Mouse (Mus musculus) midbrain, embryonic 16.5 days (tissue): ENCODE results near the gene Vmn2r89. TPM values are rescaled to one million over a fixed set of nuclear protein-coding genes. Genes with fewer than 3 reads are reported as not detected.

Source experiments
- ATAC-seq: fragments of 200-750 bp; cut with Nextera tagmentation; 2 replicates; pipeline ENCODE4 v1.8.0; 2017; ENCODE audit warnings: moderate TSS enrichment
- H3K27ac ChIP-seq: fragments of 300-500 bp; sonication (generic); 2 replicates; pipeline ENCODE4 v1.5.1; 2014; ENCODE audit warnings: mild to moderate bottlenecking, low read length, mixed read lengths
- H3K27me3 ChIP-seq: fragments of 300-500 bp; sonication (generic); 2 replicates; pipeline ENCODE4 v1.6.1; 2014; ENCODE audit warnings: low read depth, low read length, mixed read lengths; ENCODE audit not compliant: control insufficient read depth, insufficient read depth
- H3K36me3 ChIP-seq: fragments of 300-500 bp; sonication (generic); 2 replicates; pipeline ENCODE4 v1.6.1; 2014; ENCODE audit warnings: mild to moderate bottlenecking, low read length, moderate library complexity, mixed read lengths; ENCODE audit not compliant: control insufficient read depth, insufficient read depth
- H3K4me1 ChIP-seq: fragments of 300-500 bp; sonication (generic); 2 replicates; pipeline ENCODE4 v1.6.1; 2014; ENCODE audit warnings: mild to moderate bottlenecking, low read length, mixed read lengths; ENCODE audit not compliant: control insufficient read depth, insufficient read depth
- H3K4me2 ChIP-seq: fragments of 300-500 bp; sonication (generic); 2 replicates; pipeline ENCODE4 v1.6.1; 2014; ENCODE audit warnings: mild to moderate bottlenecking, low read length, mixed read lengths
- H3K4me3 ChIP-seq: fragments of 300-500 bp; sonication (generic); 2 replicates; pipeline ENCODE4 v1.5.1; 2014; ENCODE audit warnings: low read depth, mild to moderate bottlenecking, low read length, moderate library complexity, mixed read lengths
- H3K9ac ChIP-seq: fragments of 300-500 bp; sonication (generic); 2 replicates; pipeline ENCODE4 v1.6.1; 2014; ENCODE audit warnings: low read depth, low read length, mixed read lengths
- H3K9me3 ChIP-seq: fragments of 300-500 bp; sonication (generic); replicated peaks from 2 replicates; pipeline ENCODE4 v1.6.1; 2014; ENCODE audit warnings: mild to moderate bottlenecking, low read length, mixed read lengths; ENCODE audit not compliant: control insufficient read depth, poor library complexity, severe bottlenecking
- WGBS: fragments of 180-500 bp; shearing (Covaris S2); extraction: QIAGEN DNeasy Blood & Tissue Kit; methylation state at CpG from one replicate; pipeline ENCODE4 v1.1.7; 2014; 5-methylcytosine and 5-hydroxymethylcytosine counted together
- polyA plus RNA-seq: library from polyadenylated mRNA; unstranded; fragments of >200 nt; fragmentation: Nextera tagmentation; extraction: Ambion mirVana; gene quantifications from 2 replicates; pipeline ENCODE4 v1.2.1, GENCODE M21; 2015

Gene Vmn2r89
- polyA plus RNA-seq, 1 experiment from 2014 or later: not detected

GRCm38 (mm10) chr14:51507416-51507815, 55.8 kb downstream of the Vmn2r89 start:
- H3K27me3 ChIP-seq: no peaks in the 10 kb centered on the region
- H3K9me3 ChIP-seq: no peaks in the 10 kb centered on the region
- no peaks in the 10 kb centered on the region for H3K4me1 ChIP-seq
- no peak overlapping the region for H3K9ac ChIP-seq
- no peak overlapping the region for H3K4me3 ChIP-seq
- no peak overlapping the region for H3K27ac ChIP-seq
- no peak overlapping the region for H3K4me2 ChIP-seq
- 95% methylated on average over 8 of the region's 8 CpGs for WGBS
- H3K36me3 ChIP-seq: no peaks in the 10 kb centered on the region
- ATAC-seq: no peak

Other genes starting within 250 kb of the Vmn2r89 start
- gene Ear14, start 248.5 kb upstream of the Vmn2r89 start, polyA plus RNA-seq: not detected in 2 replicates
- gene Rnase2a, start 195.7 kb upstream of the Vmn2r89 start, polyA plus RNA-seq: not detected in 2 replicates
- gene Gm7247, start 90.1 kb upstream of the Vmn2r89 start, polyA plus RNA-seq: not detected in 2 replicates
- gene Vmn2r88, start 41.0 kb upstream of the Vmn2r89 start, polyA plus RNA-seq: not detected in 2 replicates
- not detected in 2 replicates for gene Gm5622, start 100.9 kb downstream of the Vmn2r89 start, polyA plus RNA-seq
- not detected in 2 replicates for gene Gm17175, start 122.2 kb downstream of the Vmn2r89 start, polyA plus RNA-seq
- not detected in 2 replicates for gene Gm17174, start 140.3 kb downstream of the Vmn2r89 start, polyA plus RNA-seq
- not detected in 2 replicates for gene Gm17078, start 159.5 kb downstream of the Vmn2r89 start, polyA plus RNA-seq
- not detected in 2 replicates for gene Gm4181, start 183.8 kb downstream of the Vmn2r89 start, polyA plus RNA-seq
- gene Gm17079, start 243.6 kb downstream of the Vmn2r89 start, polyA plus RNA-seq: not detected in 2 replicates